Comparison of ENCODE assay signal across 30 mouse cellular contexts in the genomic region with DNA sequence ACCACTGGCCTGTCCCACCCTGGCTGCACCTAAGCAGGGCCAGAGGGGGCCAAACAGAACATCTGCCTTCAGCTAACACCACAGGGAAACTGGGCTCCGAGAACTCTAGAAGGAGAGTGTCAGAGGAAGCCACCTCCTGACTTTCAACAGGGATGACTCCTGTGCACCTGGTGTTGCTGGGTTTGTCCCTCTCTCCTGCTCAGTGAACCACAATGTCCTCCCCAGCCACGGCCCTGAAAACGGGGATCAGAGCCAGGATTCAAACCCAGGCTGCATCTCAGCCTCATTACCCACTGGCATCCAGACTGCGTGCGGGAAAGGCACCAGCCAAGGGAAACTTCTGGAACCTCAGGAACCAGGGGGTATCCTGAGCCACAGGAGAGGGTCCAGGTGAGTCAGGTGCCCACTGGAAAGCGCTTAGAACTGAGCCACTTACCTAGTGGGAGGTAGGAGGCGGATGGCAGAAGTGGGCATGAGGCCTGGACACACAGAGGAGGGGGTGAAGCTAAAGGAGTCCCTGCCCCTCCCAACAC. TPM values are rescaled to one million over a fixed set of nuclear protein-coding genes. Genes with fewer than 3 reads are reported as not detected.
"Had no signal": no experiment of that assay in that cellular context is flagged by ENCODE, and none has a peak within 500 bp of the region (broad histone marks: within the 10 kb centered on the region; RNA-seq: fewer than 3 reads in every experiment).

No protein-coding gene starts in this region.

- DNase-seq: gastrocnemius, adult 2 months; gastrocnemius, postnatal 10 days; gastrocnemius, postnatal 25 days; heart, adult 18-20 months; heart, postnatal 10 days; heart, postnatal 36 days; kidney, adult 11 months; kidney, adult 2 months; kidney, adult 9 months; kidney, postnatal 14 days; kidney, postnatal 36 days; layer of hippocampus, adult 9-11 months; layer of hippocampus, postnatal 36 days; left cerebral cortex, postnatal 4 days; liver; liver, embryonic 13.5 days had no signal

- H3K4me2 ChIP-seq: heart, embryonic 12.5 days; hindbrain, embryonic 12.5 days; hindbrain, embryonic 15.5 days; kidney, embryonic 15.5 days; limb, embryonic 12.5 days; liver, embryonic 11.5 days; liver, embryonic 13.5 days; liver, embryonic 15.5 days had no signal

- H3K27me3 ChIP-seq: hindbrain, embryonic 12.5 days; hindbrain, embryonic 15.5 days; limb, embryonic 12.5 days; liver, embryonic 13.5 days; liver, embryonic 15.5 days had no signal

- H3K4me1 ChIP-seq: heart, embryonic 12.5 days; liver, embryonic 13.5 days; liver, embryonic 15.5 days had no signal

- H3K27ac ChIP-seq: gastrocnemius, adult 2 months; hindbrain, embryonic 12.5 days; hindbrain, embryonic 15.5 days; hindbrain, postnatal 0 days; kidney, embryonic 15.5 days; kidney, postnatal 0 days; limb, embryonic 12.5 days; liver, embryonic 13.5 days; liver, embryonic 15.5 days had no signal

- H3K4me3 ChIP-seq: gastrocnemius, adult 2 months; heart, embryonic 10.5 days; heart, embryonic 12.5 days; hindbrain, embryonic 12.5 days; hindbrain, embryonic 15.5 days; kidney, embryonic 15.5 days; limb, embryonic 12.5 days; liver, embryonic 13.5 days; liver, embryonic 15.5 days had no signal

- H3K36me3 ChIP-seq: heart, embryonic 10.5 days; heart, embryonic 12.5 days; hindbrain, embryonic 12.5 days; hindbrain, embryonic 15.5 days; kidney, embryonic 15.5 days; limb, embryonic 12.5 days; liver, embryonic 13.5 days; liver, embryonic 15.5 days had no signal

- ATAC-seq: hindbrain, postnatal 0 days; intestine, embryonic 16.5 days had no signal

- H3K9me3 ChIP-seq: heart, embryonic 10.5 days; heart, embryonic 12.5 days; hindbrain, embryonic 12.5 days; hindbrain, embryonic 15.5 days; kidney, embryonic 15.5 days; limb, embryonic 12.5 days; liver, embryonic 13.5 days; liver, embryonic 15.5 days had no signal

- H3K9ac ChIP-seq: heart, embryonic 12.5 days; hindbrain, embryonic 12.5 days; hindbrain, embryonic 15.5 days; kidney, embryonic 15.5 days; limb, embryonic 12.5 days; liver, embryonic 13.5 days; liver, embryonic 15.5 days had no signal

RNA-seq across cellular contexts. Expression of a gene that starts 26.1 kb away (rescaled TPM):
- total RNA-seq: gastrocnemius, adult 2 months; granulocyte monocyte progenitor cell, adult 5-6 weeks; hematopoietic stem cell, adult 5-6 weeks had no signal
- polyA plus RNA-seq: heart, embryonic 14.5 days; liver, embryonic 13.5 days had no signal
